Mouse (Mus musculus) megakaryocyte, embryonic 14.5 days (primary cell): Measurements from ENCODE around the gene Thpo. TPM values are rescaled to one million over a fixed set of nuclear protein-coding genes. Genes with fewer than 3 reads are reported as not detected.
A peak's percentile ranks its signal among the peaks of the same experiment; 100 is the strongest.

Source experiments
- H3K27me3 ChIP-seq: replicated peaks from 2 replicates; pipeline ENCODE3; 2012; ENCODE audit warnings: inconsistent platforms
- H3K36me3 ChIP-seq: replicated peaks from 2 replicates; pipeline ENCODE3; 2012; ENCODE audit warnings: low read length, inconsistent platforms, mixed read lengths
- H3K4me1 ChIP-seq: 2 replicates; pipeline ENCODE4 v1.6.1; 2012; ENCODE audit warnings: inconsistent platforms
- H3K4me3 ChIP-seq: replicated peaks from 2 replicates; pipeline ENCODE3; 2012; ENCODE audit warnings: moderate library complexity, mild to moderate bottlenecking, inconsistent platforms
- H3K9me3 ChIP-seq: 2 replicates; pipeline ENCODE4 v1.6.1; 2012; ENCODE audit warnings: inconsistent platforms
- FLI1 ChIP-seq: IDR thresholded peaks from 2 replicates; pipeline ENCODE4 v1.6.1; 2012; ENCODE audit warnings: low read length, inconsistent platforms, mixed read lengths
- GATA1 ChIP-seq: IDR thresholded peaks from 3 replicates; pipeline ENCODE4 v1.6.1; 2012; ENCODE audit warnings: mixed read lengths, low read length, inconsistent platforms, borderline replicate concordance
- polyA plus RNA-seq: library from polyadenylated mRNA; stranded (reverse); fragments of >175 nt; gene quantifications from 2 replicates; pipeline ENCODE4 v1.2.3, GENCODE M21; 2012; ENCODE audit warnings: low replicate concordance; ENCODE audit not compliant: insufficient read depth

The Thpo gene
- polyA plus RNA-seq: not detected in 2 replicates

GRCm38 (mm10) chr16:20733731-20734730 is at the start of gene Thpo:
Gene Thpo, minus strand, starts transcription at chr16:20734511.
- no peaks in the 10 kb centered on the region for H3K36me3 ChIP-seq
- TF ChIP-seq FLI1 (no peak), GATA1 (no peak)
- peaks cover 97% of the 10 kb centered on the region for H3K27me3 ChIP-seq
- H3K4me1 ChIP-seq: peaks cover 30% of the 10 kb centered on the region
- H3K4me3 ChIP-seq: peak within 1 kb of the TSS; percentile 88
- peaks cover 23% of the 10 kb centered on the region for H3K9me3 ChIP-seq

DNA sequence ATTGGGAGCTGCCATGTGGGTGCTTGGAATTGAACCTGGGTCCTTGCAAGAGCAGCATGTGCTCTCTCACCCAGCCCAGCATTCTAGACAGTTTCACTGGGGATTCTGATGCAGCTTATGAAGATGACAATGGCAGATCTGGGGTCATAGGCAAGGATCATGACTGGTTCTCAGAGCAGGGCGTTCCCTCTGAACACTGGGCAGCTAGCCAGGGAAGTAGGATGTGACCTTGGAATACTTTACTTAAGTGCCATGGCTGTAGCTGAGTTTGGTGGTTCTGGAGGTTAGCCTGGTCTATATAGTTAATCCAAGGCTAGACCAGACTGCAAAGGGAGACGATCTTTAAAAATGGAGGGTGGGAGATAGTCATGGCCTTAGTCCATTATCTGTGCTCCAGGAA is 49.6 kb upstream of the Thpo start:
- H3K4me3 ChIP-seq: no peak overlapping the region
- peaks cover 21% of the 10 kb centered on the region for H3K27me3 ChIP-seq
- no peak for TF ChIP-seq GATA1
- no peak for TF ChIP-seq FLI1
- no peaks in the 10 kb centered on the region for H3K36me3 ChIP-seq
- H3K9me3 ChIP-seq: no peaks in the 10 kb centered on the region
- H3K4me1 ChIP-seq: peaks cover 3% of the 10 kb centered on the region; the same call in 1 of the 2 replicates

DNA sequence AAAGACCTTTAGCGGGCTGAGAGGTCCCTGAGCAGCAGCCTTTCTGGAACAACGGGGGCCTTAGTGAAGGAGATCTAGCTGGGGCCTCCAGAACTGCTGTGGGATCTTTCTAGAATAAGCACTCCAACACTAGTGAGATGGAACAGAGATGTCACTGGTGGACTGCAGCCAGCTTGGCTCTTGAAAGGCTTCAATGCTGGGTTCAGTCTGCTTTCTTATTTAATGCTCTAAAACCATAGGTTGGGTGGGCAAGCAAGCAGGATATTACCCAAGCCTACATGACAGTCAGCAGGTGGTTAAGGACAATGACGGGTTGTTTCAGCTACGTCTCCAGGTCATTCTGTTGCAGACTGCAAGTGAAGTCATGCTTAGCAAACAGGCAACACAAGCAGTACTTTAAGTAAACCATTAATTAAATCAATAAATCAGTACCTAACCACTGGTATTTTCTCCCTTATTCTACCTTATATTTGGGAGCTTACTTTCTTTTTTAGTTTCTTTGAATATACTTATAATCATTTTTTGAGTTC is 46.9 kb upstream of the Thpo start:
- Histone ChIP-seq H3K36me3 (no peaks in the 10 kb centered on the region), H3K4me3 (no peak overlapping the region), H3K4me1 (peaks cover 3% of the 10 kb centered on the region; the same call in 1 of the 2 replicates), H3K9me3 (0 out of 2 replicates have a peak, but pooled peaks cover 3% of the 10 kb centered on the region), H3K27me3 (peaks cover 28% of the 10 kb centered on the region)
- TF ChIP-seq FLI1 (no peak), GATA1 (no peak)

- Histone ChIP-seq H3K9me3 (0 out of 2 replicates have a peak, but pooled peaks cover 3% of the 10 kb centered on the region), H3K4me1 (peaks cover 3% of the 10 kb centered on the region), H3K4me3 (no peak overlapping the region), H3K36me3 (no peaks in the 10 kb centered on the region), H3K27me3 (peaks cover 28% of the 10 kb centered on the region)
- TF ChIP-seq FLI1: no peak
- TF ChIP-seq GATA1: no peak
Measured at GRCm38 (mm10) chr16:20779846-20780245, 45.5 kb upstream of the Thpo start.

GRCm38 (mm10) chr16:20775021-20775420 is 40.7 kb upstream of the Thpo start:
- Histone ChIP-seq H3K36me3 (peaks cover 2% of the 10 kb centered on the region), H3K4me1 (peaks cover 3% of the 10 kb centered on the region), H3K9me3 (peaks cover 24% of the 10 kb centered on the region), H3K27me3 (peaks cover 17% of the 10 kb centered on the region), H3K4me3 (no peak overlapping the region)
- no peak for TF ChIP-seq FLI1
- no peak for TF ChIP-seq GATA1

DNA sequence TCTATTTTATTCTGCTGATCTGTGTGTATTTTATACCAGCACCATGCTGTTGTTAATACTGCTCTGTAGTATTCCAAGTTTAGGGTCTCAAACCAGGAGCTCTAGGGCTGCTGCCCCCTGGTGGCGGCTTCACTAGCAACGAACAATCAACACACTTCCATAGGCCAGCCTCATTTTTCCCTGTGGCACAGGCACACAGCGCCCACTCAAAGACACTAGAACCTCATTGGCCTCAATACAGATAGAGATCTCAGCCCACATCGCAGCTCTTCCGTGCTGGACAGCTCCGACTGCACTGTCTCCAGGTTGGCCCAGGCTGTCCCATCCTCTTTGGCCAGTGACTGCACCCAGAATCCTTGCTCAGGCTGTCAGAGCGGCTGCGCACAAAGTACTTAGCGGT is 30.9 kb upstream of the Thpo start:
- Histone ChIP-seq H3K4me3 (peak overlapping the region; percentile 1), H3K4me1 (peaks cover 12% of the 10 kb centered on the region), H3K9me3 (no peaks in the 10 kb centered on the region), H3K27me3 (no peaks in the 10 kb centered on the region), H3K36me3 (no peaks in the 10 kb centered on the region)
- no peak for TF ChIP-seq FLI1
- no peak for TF ChIP-seq GATA1

DNA sequence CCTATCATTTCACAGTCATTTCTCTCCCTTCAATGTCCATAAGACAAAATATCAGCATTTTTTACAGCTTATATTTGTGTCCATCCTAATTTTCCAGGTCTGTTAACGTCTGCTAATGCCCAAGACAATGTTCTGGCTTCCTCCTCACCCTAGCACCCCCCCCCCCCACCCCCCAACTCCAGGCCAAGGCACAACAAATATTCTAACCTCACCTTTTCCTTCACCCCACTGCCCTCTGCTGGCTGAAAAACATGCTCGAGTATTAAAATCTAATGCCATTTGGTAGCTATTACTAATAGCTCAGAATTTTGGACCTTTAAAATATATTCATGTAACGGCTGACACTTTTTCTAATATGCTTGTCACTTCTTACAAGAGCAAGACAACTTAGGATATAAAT is 27.4 kb upstream of the Thpo start:
- H3K36me3 ChIP-seq: no peaks in the 10 kb centered on the region
- H3K4me1 ChIP-seq: peaks cover 26% of the 10 kb centered on the region
- no peak for TF ChIP-seq GATA1
- no peak for TF ChIP-seq FLI1
- H3K4me3 ChIP-seq: no peak overlapping the region
- H3K9me3 ChIP-seq: no peaks in the 10 kb centered on the region
- H3K27me3 ChIP-seq: no peaks in the 10 kb centered on the region

- no peak for TF ChIP-seq GATA1
- no peak for TF ChIP-seq FLI1
- no peak overlapping the region for H3K4me3 ChIP-seq
- peaks cover 2% of the 10 kb centered on the region for H3K27me3 ChIP-seq
- peaks cover 17% of the 10 kb centered on the region for H3K4me1 ChIP-seq
- H3K9me3 ChIP-seq: no peaks in the 10 kb centered on the region
- H3K36me3 ChIP-seq: no peaks in the 10 kb centered on the region
Measured at GRCm38 (mm10) chr16:20757385-20757784, 23.1 kb upstream of the Thpo start.

- TF ChIP-seq FLI1 (no peak), GATA1 (no peak)
Measured at GRCm38 (mm10) chr16:20756052-20756451, 21.7 kb upstream of the Thpo start.

GRCm38 (mm10) chr16:20750518-20750917 is 16.2 kb upstream of the Thpo start:
- no peak for TF ChIP-seq FLI1
- no peak for TF ChIP-seq GATA1
- H3K4me3 ChIP-seq: peak overlapping the region; percentile 50

More at GRCm38 (mm10) chr16:20756052-20756451, 21.7 kb upstream of the Thpo start:
- H3K9me3 ChIP-seq: no peaks in the 10 kb centered on the region
- no peaks in the 10 kb centered on the region for H3K36me3 ChIP-seq
- peaks cover 3% of the 10 kb centered on the region for H3K27me3 ChIP-seq
- no peak overlapping the region for H3K4me3 ChIP-seq
- H3K4me1 ChIP-seq: peaks cover 14% of the 10 kb centered on the region

GRCm38 (mm10) chr16:20746641-20747040 is 12.3 kb upstream of the Thpo start:
- no peaks in the 10 kb centered on the region for H3K36me3 ChIP-seq
- H3K27me3 ChIP-seq: peaks cover 34% of the 10 kb centered on the region
- no peak overlapping the region for H3K4me3 ChIP-seq
- H3K4me1 ChIP-seq: peaks cover 2% of the 10 kb centered on the region; the same call in 1 of the 2 replicates
- TF ChIP-seq GATA1 (no peak), FLI1 (no peak)
- peaks cover 11% of the 10 kb centered on the region; the same call in 1 of the 2 replicates for H3K9me3 ChIP-seq

More at GRCm38 (mm10) chr16:20750518-20750917, 16.2 kb upstream of the Thpo start:
- H3K9me3 ChIP-seq: peaks cover 5% of the 10 kb centered on the region; the same call in 1 of the 2 replicates
- H3K27me3 ChIP-seq: peaks cover 16% of the 10 kb centered on the region
- peaks cover 1% of the 10 kb centered on the region; the same call in 1 of the 2 replicates for H3K4me1 ChIP-seq
- H3K36me3 ChIP-seq: no peaks in the 10 kb centered on the region
